Mouse (Mus musculus): ENCODE data around the gene Mapk14. TPM values are rescaled to one million over a fixed set of nuclear protein-coding genes. Genes with fewer than 3 reads are reported as not detected.
"Not testable (repeated sequence)": the region's sequence is repeated elsewhere in the genome, so short reads cannot be mapped to it uniquely, and the experiment has no call there.

Gene Mapk14
- polyA plus RNA-seq, 1 experiment: not detected

DNA sequence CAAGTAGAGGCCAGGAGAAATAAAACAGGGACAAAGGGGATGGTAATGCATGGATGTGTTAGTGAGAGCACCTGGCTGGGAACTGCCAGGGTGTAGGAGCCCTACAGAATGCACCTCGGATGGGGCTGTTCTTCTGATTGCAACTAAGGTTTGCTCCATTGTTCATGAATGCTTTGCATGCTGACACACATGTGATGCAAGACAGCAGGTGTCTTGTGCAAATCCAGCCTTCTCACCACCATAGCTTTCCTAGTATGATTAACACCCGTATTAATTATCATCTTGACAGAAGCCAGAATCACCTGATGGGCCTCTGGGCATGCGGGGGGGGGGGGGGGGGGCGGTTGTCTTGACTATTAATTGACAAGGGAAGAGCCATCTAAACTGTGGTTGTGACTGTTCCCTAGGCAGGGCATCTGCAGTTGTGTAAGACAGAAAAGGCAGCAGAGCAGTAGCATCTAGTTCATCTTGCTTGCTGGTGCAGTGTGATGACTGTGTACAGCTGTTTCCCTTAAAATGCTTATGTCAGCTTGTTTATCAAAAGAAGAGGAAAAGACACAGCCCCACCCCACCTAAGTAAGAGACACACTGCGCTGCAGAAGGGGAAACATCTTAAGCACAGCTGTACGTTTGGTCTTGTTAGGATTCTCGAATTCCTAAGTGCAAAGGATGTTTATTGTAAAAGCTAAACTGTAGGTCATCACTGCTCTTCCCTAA, 24.9 kb downstream of the Mapk14 start:
- no peak overlapping the region for H3K4me3 ChIP-seq (ENCODE audit: insufficient read depth, low read depth, low read length)
- 72% methylated on average over 7 of the region's 7 CpGs for WGBS
- TF ChIP-seq POLR2A (IDR thresholded peaks at IDR 0.05; ENCODE audit: insufficient read depth, low read depth, low read length) (no peak), CTCF (IDR thresholded peaks at IDR 0.05; ENCODE audit: insufficient read depth, low read depth, low read length) (no peak)
- no peak overlapping the region for H3K27ac ChIP-seq (ENCODE audit: insufficient read depth, low read depth, low read length)
- H3K4me1 ChIP-seq (ENCODE audit: control insufficient read depth, insufficient read depth, low read length): peaks cover 14% of the 10 kb centered on the region

DNA sequence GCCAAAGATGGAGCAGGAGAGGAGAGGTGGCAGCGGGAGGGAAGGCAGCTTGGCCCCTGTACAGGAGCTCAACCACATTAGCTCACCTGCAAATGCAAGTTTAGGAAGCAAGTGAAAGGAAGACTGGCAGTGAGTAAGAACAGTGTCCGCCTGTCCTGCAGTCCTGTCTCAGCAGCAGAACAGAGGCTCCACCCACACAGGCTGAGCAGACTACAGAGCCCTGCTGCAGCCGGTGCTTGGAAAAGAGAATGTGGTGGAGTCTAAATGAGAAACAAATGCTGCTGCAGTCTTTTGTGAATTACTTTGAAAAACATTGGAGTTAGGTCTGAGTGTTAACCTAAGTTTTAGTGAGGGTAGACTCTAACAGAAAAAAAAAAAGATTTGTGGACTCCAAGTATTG, 26.4 kb downstream of the Mapk14 start:
- 44% methylated on average over 3 of the region's 3 CpGs for WGBS
- no peak overlapping the region for H3K27ac ChIP-seq (ENCODE audit: insufficient read depth, low read depth, low read length)
- H3K4me1 ChIP-seq (ENCODE audit: control insufficient read depth, insufficient read depth, low read length): peaks cover 9% of the 10 kb centered on the region
- H3K4me3 ChIP-seq (ENCODE audit: insufficient read depth, low read depth, low read length): no peak overlapping the region
- TF ChIP-seq CTCF (IDR thresholded peaks at IDR 0.05; ENCODE audit: insufficient read depth, low read depth, low read length) (no peak), POLR2A (IDR thresholded peaks at IDR 0.05; ENCODE audit: insufficient read depth, low read depth, low read length) (no peak)

DNA sequence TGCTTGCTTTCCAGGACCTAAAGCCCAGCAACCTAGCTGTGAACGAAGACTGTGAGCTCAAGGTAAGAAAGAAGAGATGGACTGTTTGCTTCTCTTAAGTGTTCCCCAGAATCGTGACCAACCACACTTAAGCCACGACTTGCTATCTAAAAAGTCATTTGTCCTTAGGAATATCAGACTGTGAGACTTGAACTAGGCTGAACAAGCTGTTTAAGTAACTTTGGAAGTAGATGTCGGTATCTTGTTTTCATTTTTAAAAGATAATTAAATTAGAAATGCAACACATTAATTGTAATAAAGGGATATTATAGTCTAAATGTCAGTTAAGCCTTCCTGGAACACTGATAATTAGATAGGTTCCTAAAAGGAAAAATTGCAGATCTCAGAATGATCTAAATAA, 34.7 kb downstream of the Mapk14 start, which contains the start of gene AC170998.1:
AC170998.1 (plus strand) TSS at position 301 of the 400 bp plus-strand sequence.
- WGBS: 77% methylated on average over 4 of the region's 4 CpGs
- Histone ChIP-seq H3K4me3 (ENCODE audit: insufficient read depth, low read depth, low read length) (no peak within 1 kb of the TSS), H3K27ac (ENCODE audit: insufficient read depth, low read depth, low read length) (no peak within 1 kb of the TSS), H3K4me1 (ENCODE audit: control insufficient read depth, insufficient read depth, low read length) (no peaks in the 10 kb centered on the region)
- TF ChIP-seq CTCF (IDR thresholded peaks at IDR 0.05; ENCODE audit: insufficient read depth, low read depth, low read length) (no peak), POLR2A (IDR thresholded peaks at IDR 0.05; ENCODE audit: insufficient read depth, low read depth, low read length) (no peak)

DNA sequence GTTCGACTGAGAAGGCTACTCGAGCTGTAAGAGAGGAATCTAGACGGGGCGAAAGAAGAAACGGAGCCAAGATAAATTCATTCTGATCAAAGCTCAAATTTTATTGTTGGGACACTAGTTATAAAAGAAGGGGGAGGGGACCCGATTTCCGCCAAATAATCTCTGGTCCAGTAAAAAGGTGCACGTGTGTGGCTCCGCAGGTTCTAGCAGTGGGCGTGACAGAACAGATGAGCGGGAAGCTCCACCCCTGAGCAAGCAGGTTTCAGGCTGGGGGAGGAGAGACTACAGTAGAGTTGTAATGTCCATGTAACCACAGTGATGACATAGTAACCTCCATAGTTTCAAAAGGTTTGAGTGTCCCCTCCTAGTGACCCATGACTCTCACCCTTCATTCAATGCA, 36.4 kb downstream of the Mapk14 start:
- WGBS: 90% methylated on average over 11 of the region's 11 CpGs

DNA sequence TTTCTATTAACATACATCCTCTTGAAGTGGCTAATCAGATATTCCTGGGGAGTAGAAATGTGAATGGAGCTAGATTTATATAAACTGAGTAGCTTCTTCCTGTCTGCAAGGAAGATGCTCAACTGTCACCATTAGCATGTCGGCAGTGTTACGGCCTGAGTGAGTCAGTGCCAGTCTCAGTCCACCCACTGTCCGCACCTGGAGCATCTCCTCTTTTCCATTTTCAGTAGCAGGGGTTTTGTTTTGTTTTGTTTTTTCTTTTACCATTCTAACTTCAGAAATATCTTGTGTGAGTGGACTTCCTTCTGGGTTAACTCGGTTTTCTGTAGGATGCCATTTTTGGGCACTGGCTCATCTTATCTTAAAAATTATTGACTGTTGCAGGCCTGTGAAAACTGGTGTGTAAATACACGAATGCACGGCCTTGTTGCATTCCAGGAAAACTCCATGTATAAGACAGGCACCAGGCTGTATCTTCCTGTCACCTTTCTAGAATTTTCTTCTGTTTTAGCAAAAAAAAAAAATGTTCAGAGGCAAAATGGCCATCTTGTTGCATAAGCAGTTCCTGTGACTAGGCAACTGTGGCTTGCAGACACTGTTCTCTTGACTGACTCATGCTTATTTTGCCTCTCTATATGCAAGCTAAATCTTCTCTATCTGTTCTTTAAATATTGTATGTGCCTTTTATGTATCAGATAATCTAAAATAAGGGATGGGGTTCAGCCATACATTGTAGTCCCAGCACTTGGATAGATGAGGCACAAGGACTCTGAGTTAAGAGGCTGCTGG, 44.4 kb downstream of the Mapk14 start:
- H3K4me1 ChIP-seq (ENCODE audit: control insufficient read depth, insufficient read depth, low read length): 0 out of 2 replicates have a peak, but pooled peaks cover 4% of the 10 kb centered on the region
- no peak overlapping the region for H3K27ac ChIP-seq (ENCODE audit: insufficient read depth, low read depth, low read length)
- H3K4me3 ChIP-seq (ENCODE audit: insufficient read depth, low read depth, low read length): no peak overlapping the region
- WGBS: 84% methylated on average over 6 of the region's 6 CpGs
- TF ChIP-seq POLR2A (IDR thresholded peaks at IDR 0.05; ENCODE audit: insufficient read depth, low read depth, low read length) (no peak), CTCF (IDR thresholded peaks at IDR 0.05; ENCODE audit: insufficient read depth, low read depth, low read length) (no peak)

More for the DNA sequence above, 36.4 kb downstream of the Mapk14 start:
- not testable (repeated sequence) for H3K4me1 ChIP-seq (ENCODE audit: control insufficient read depth, insufficient read depth, low read length); H3K4me3 ChIP-seq (ENCODE audit: insufficient read depth, low read depth, low read length); H3K27ac ChIP-seq (ENCODE audit: insufficient read depth, low read depth, low read length)

DNA sequence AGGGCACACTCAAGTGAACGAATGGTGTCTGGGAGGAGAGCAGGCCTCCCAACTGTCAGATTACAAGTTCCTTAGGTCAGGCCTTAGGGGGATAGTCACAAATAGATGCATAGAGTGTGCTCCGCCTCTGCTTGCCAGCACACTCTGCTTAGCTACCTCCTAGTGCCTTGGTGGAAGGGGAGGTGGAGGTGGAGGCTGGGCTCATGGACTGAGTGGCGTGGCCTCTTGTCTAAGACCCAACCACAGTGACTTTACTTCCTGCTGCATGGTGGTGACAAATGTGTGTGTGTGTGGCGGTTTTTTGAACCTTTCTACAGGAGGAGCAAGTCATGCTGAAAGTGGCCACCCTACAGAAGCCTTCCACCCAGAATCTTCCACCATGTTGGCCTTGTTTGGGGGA, 45.4 kb downstream of the Mapk14 start:
- Histone ChIP-seq H3K4me1 (ENCODE audit: control insufficient read depth, insufficient read depth, low read length) (0 out of 2 replicates have a peak, but pooled peaks cover 4% of the 10 kb centered on the region), H3K4me3 (ENCODE audit: insufficient read depth, low read depth, low read length) (no peak overlapping the region), H3K27ac (ENCODE audit: insufficient read depth, low read depth, low read length) (no peak overlapping the region)
- WGBS: 91% methylated on average over 4 of the region's 4 CpGs
- TF ChIP-seq CTCF (IDR thresholded peaks at IDR 0.05; ENCODE audit: insufficient read depth, low read depth, low read length) (no peak), POLR2A (IDR thresholded peaks at IDR 0.05; ENCODE audit: insufficient read depth, low read depth, low read length) (no peak)

DNA sequence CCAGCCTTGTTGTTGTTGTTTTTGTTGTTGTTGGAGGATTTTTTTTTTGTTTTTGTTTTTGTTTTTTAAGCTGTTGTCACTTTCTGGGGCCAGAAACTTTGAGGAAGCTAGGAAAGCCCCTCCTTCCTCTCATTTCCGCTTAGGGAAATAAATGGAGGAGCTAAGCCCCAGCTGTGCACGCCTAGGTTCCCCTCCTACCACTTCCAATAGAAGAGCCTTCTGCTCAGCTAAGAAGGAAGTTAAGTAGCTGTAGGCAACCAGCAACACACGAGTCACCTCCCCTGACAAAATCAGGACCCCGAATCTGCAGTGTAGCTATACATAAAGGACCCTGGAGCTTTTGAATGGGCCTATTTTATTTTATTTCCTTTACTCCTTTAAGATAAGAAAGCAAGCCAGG, 46.8 kb downstream of the Mapk14 start:
- Histone ChIP-seq H3K27ac (ENCODE audit: insufficient read depth, low read depth, low read length) (no peak overlapping the region), H3K4me1 (ENCODE audit: control insufficient read depth, insufficient read depth, low read length) (0 out of 2 replicates have a peak, but pooled peaks cover 4% of the 10 kb centered on the region), H3K4me3 (ENCODE audit: insufficient read depth, low read depth, low read length) (no peak overlapping the region)
- WGBS: 63% methylated on average over 4 of the region's 4 CpGs
- no peak for TF ChIP-seq POLR2A (IDR thresholded peaks at IDR 0.05; ENCODE audit: insufficient read depth, low read depth, low read length)
- TF ChIP-seq CTCF (IDR thresholded peaks at IDR 0.05; ENCODE audit: insufficient read depth, low read depth, low read length): no peak

DNA sequence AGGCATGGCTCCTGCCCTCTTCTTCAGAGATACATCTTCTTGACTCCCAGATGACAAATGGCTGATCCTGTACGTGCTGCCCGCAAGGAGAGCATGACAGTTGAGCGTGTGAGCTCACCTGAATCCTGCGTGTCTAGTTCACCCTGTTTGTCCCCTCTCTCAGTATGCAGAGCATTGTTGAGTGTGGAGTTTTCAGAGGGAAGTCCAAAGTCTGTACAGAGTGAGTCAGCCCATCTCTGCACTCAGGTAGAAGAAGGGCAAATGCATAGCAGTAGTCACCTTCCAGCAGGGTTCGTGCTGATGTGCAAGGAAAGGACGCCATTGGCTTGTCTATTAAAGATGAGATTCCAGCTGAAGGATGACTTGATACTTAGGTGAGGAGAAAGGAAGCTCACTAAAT, 48.1 kb downstream of the Mapk14 start:
- Histone ChIP-seq H3K4me1 (ENCODE audit: control insufficient read depth, insufficient read depth, low read length) (0 out of 2 replicates have a peak, but pooled peaks cover 4% of the 10 kb centered on the region), H3K4me3 (ENCODE audit: insufficient read depth, low read depth, low read length) (no peak overlapping the region), H3K27ac (ENCODE audit: insufficient read depth, low read depth, low read length) (no peak overlapping the region)
- 97% methylated on average over 6 of the region's 6 CpGs for WGBS
- TF ChIP-seq CTCF (IDR thresholded peaks at IDR 0.05; ENCODE audit: insufficient read depth, low read depth, low read length): no peak
- TF ChIP-seq POLR2A (IDR thresholded peaks at IDR 0.05; ENCODE audit: insufficient read depth, low read depth, low read length): no peak

DNA sequence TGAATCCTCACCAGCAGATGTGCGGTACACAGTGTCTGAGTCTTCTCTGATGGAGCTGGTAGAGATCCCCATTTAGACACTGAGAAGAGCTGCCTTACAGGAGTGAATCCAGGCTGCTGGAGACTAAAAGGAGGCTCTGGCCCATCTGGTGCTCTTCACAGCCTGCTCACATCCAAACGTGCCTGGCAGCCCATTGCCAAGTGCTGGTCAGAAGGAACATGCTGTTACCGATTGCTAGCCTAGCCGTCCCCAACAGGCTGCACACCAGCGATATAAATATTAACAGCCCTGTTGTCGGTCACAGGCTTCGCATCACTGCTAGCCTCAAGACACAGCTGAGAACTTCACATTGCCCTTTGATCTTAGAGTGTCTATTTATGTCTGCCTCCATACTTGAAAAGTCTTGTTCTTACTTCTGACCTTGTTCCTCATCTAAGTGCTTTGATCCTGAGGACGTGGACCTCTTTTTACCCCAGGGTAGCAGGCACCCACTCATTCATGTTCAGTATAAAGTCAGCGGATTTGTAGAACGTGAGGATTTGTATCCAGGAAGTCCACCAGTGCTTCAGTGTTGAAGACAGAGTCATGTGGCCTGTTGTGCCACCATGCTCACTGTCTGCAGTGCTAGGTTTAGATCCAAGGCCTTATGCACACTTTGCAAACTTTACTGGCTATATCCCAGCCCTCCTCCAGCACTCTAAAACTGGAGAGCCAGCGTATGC, 52.2 kb downstream of the Mapk14 start:
- WGBS: 92% methylated on average over 11 of the region's 11 CpGs
- Histone ChIP-seq H3K4me1 (ENCODE audit: control insufficient read depth, insufficient read depth, low read length) (no peaks in the 10 kb centered on the region), H3K27ac (ENCODE audit: insufficient read depth, low read depth, low read length) (no peak overlapping the region), H3K4me3 (ENCODE audit: insufficient read depth, low read depth, low read length) (no peak overlapping the region)
- TF ChIP-seq CTCF (IDR thresholded peaks at IDR 0.05; ENCODE audit: insufficient read depth, low read depth, low read length) (no peak), POLR2A (IDR thresholded peaks at IDR 0.05; ENCODE audit: insufficient read depth, low read depth, low read length) (no peak)
